Mouse (Mus musculus) left cerebral cortex, adult 2 months (tissue): ENCODE data around the gene Tma7. TPM values are rescaled to one million over a fixed set of nuclear protein-coding genes. Genes with fewer than 3 reads are reported as not detected.

ENCODE experiments used
- DNase-seq, 2 experiments: peaks; one replicate each; pipeline ENCODE4 v3.0.0; 2021 to 2022; ENCODE audit warnings: low spot score in 2 of 2, mixed read lengths in 1 of 2; ENCODE audit errors: extremely low spot score in 1 of 2
- H3K27ac ChIP-seq: fragments of 200-600 bp; 2 replicates; pipeline ENCODE4 v1.8.1; 2022
- H3K4me3 ChIP-seq: fragments of 200-600 bp; 2 replicates; pipeline ENCODE4 v1.8.1; 2022
- CTCF ChIP-seq: fragments of 200-600 bp; IDR thresholded peaks from 2 replicates; pipeline ENCODE4 v1.8.1; 2022; ENCODE audit warnings: antibody characterized with exemption, mild to moderate bottlenecking, moderate library complexity
- intact Hi-C: fragments of 180-260 bp; cut with DNase I; formaldehyde crosslinking; loops from one replicate; pipeline ENCODE4 v1.15.1; 2025
- total RNA-seq, 2 experiments: library from RNA; stranded (reverse); gene quantifications; 2 replicates each; pipeline ENCODE4 v1.2.3; 2021

Gene Tma7
- total RNA-seq, 2 experiments from 2014 or later = 312 to 332 TPM

DNA sequence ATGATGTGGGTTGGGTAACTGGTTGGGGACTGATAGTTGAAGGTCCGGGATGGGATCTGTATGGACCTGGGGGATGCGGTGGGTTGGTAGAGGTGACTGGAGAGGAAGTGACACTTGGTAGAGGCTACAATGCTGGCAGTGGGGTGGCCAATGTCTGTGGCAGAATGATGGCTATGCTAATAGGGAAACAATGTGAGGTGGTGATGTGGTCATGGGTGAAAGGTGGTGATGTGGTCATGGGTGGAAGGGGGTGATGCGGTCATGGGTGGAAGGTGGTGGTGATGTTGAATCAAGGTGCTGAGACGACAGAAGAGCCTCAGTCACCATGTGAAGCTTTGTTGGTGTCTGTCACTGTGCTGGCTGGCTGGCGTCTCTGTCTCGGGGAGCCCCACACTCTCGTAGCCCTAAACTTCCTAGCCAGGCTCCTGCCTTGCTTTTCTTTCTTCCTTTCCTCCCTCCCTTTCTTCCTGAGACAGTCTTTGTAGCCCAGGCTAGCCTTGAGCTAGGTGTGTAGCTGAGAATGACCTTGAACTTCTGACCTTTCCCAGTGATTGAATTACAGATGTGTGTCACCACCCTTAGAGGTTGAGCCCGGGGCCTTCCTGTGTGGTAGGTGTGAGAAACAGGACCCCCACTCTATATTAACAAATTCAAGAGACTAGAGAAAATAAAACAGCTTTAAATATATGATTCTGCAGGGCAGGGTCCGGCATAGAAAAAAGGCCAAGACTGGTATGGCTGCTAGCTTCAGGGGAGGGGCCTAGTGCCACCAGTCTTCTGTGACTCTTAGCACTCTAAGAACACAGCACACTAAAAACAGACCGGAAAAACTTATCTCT lies 30.5 kb downstream of the Tma7 start:
- Histone ChIP-seq H3K4me3 (no peak overlapping the region), H3K27ac (no peak overlapping the region)
- peak in 1 of 2 experiments; percentile 6 for DNase-seq
- intact Hi-C loops = no loop called here
- TF ChIP-seq CTCF = no peak

DNA sequence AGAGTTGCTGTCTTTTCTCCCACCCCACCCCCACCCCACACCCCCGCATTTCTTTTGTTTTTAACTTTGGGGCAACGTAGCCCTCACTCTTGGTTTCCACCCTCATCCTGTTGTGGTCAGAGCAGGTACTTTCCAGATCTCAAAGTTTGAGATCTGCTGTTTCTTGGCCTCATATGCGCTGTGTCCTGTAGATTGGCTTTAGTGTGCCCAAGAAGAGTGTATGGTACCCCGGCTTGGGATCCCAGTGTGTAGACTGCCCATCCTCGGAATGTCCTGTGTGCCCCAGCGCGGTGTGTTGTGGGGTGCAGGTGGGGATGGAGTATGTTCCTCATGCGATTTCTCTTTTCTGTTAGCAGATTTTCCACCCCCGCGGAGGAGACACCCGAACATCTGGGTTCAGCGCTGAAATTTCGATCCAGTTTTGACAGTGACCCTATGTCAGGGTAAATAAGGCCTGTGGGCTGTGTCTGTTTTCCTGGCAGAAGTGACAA lies 31.3 kb downstream of the Tma7 start:
- intact Hi-C loops = no loop called here
- H3K4me3 ChIP-seq = no peak overlapping the region
- peak in 1 of 2 experiments; percentile 6 for DNase-seq
- TF ChIP-seq CTCF = no peak
- H3K27ac ChIP-seq = no peak overlapping the region

DNA sequence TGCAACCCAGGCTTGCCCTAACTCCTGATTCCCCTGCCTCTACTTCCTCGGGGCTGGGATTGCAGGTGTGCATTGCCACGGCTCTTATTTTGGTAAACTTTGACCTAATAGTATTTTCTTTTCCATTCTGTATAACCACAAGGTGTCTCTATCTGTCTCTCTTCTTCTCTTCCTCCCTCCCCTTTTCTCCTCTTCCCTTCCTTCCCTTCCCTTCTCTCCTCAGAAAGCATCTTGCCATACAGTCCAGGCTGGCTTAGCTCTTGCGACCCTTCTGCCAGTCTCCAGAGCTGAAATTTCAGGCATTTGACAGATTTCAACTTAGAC lies 31.8 kb downstream of the Tma7 start:
- H3K27ac ChIP-seq = no peak overlapping the region
- TF ChIP-seq CTCF = no peak
- intact Hi-C loops = no loop called here

DNA sequence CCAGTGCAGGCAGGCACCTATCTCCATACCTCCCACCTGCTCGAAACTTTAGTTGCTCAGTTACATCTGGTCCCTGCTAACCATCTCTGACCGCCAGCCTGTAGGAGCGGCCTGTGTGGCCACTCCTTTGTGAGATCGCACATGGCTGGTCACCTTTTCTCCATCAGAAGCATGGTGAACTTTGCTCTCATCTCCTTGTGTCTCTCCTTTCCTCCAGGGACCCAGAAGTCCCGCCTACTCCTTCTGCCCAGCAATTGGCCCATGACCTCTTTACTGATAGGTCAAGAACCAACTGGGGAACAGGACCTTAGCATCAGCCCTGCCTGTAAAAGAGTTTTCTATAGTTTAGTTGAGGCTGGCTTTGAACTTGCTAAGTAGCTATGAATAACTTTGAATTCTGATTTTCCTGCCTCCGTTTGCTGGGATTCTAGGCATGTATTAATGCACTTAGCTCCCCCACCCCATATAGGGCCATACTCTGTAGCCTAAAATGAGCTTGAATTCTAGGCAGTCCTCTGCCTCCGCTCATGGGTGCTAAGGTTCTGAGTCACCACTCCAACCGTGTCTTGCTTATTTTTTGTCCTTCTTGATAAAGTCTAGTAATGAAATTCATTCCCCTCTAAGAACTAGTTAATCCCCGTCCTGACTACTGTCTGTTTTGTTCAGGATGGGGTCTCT lies 32.3 kb downstream of the Tma7 start:
- TF ChIP-seq CTCF = no peak
- intact Hi-C loops = no loop called here

More for the DNA sequence above, 31.8 kb downstream of the Tma7 start:
- no peak for DNase-seq
- H3K4me3 ChIP-seq = no peak overlapping the region

DNA sequence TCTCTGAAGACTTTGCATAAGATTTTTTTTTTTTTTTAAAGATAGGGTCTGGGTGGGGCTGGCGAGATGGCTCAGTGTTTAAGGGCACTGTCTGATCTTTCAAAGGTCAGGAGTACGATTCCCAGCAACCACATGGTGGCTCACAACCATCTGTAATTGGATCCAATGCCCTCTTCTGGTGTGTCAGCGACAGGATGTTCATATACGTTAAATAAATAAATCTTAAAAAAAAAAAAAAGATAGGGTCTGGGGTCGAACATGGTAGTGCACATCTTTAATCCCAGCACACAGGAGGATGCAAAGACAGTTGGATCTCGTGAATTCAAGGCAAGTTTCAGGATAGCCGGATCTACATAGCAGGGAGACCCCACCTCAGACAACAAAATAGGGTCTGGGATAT lies 33.1 kb downstream of the Tma7 start:
- DNase-seq = no peak
- no peak for TF ChIP-seq CTCF
- Histone ChIP-seq H3K4me3 (no peak overlapping the region), H3K27ac (no peak overlapping the region)
- intact Hi-C loops = no loop called here

More for the DNA sequence above, 32.3 kb downstream of the Tma7 start:
- peak in 1 of 2 experiments; percentile 8 for DNase-seq
- Histone ChIP-seq H3K4me3 (no peak overlapping the region), H3K27ac (no peak overlapping the region)

DNA sequence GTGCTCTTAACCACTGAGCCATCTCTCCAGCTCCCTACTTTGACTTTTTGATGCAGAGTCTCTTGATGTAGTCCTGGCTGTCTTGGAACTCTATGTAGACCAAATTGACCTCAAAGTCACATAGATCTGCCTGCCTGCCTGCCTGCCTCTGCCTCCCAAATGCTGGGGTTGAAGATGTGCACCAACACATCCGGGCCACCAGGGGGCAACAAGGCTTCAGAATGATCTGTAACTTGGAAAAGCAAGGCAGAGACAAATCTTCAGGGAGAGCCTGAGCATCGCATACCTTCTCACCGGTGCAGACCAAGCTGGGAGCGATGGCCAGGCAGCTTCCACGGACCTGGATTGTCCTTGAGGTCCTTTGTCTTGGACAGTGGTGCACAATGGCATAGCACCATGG lies 36.1 kb downstream of the Tma7 start:
- TF ChIP-seq CTCF = peak; percentile 67
- Histone ChIP-seq H3K27ac (no peak overlapping the region), H3K4me3 (no peak overlapping the region)
- peak in 1 of 2 experiments; percentile 35 for DNase-seq
- intact Hi-C loops = no loop called here

DNA sequence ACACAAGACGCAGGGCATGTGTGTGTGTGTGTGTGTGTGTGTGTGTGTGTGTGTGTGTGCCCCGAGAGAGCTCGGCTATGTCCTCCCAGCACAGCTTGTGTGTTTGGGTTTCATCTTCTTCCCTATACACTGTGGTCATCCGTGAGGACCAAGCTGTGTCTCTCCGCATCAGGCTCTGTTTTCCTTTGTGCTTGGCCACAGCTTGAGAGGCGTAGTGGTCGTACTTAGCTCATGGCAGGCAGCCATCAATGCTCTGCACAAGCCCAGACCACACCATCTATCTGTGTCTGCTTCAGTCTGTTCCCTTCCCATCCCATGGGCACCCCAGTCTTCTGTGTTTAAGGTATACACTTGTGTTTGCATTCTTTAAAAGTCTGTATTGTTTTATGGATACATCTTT lies 41.0 kb downstream of the Tma7 start:
- Histone ChIP-seq H3K27ac (no peak overlapping the region), H3K4me3 (no peak overlapping the region)
- DNase-seq = no peak
- no peak for TF ChIP-seq CTCF
- intact Hi-C loops = no loop called here

DNA sequence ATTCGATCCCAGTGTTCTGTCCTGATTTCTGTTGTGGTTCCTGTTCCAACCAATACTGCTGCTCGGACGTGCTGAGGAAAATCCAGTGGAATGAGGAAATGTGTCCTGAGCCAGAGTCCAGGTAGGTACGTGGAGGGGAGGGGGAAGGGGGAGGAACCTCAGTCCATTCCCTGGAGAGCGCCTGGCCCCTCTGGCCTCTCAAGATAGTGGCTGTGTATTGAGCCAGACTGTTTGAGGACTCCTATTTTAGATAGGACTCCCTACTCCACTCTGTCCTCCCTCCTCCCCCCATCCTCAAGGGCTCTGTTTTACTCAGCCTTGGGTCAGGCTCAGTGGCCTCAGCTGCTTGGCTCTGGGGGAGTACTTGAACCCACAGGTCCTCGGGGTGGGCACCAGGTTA lies 41.5 kb downstream of the Tma7 start:
- H3K4me3 ChIP-seq = no peak overlapping the region
- no peak for DNase-seq
- no peak for TF ChIP-seq CTCF
- H3K27ac ChIP-seq = no peak overlapping the region
- intact Hi-C loops = no loop called here

DNA sequence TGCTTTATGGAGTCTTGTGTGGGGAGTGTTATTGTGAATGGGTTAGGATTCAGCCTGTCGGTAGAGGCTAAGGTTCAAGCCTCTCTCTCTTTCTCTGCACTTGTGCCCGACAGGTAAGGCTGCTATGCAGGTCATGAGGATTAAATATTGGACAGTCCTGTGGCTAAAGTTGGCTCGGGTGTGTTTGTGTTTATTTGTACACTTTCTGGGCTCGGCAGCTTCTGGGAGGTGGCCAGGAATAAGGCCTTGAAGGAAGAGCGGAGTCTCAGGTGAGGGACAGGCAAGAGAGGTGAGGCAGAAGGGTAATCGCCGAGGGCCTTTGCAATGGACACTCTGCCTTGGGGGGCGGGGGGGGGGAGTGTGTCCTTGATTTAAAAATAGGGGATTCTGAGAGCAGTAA lies 42.2 kb downstream of the Tma7 start:
- Histone ChIP-seq H3K27ac (no peak overlapping the region), H3K4me3 (no peak overlapping the region)
- DNase-seq = no peak
- intact Hi-C loops = no loop called here
- no peak for TF ChIP-seq CTCF

DNA sequence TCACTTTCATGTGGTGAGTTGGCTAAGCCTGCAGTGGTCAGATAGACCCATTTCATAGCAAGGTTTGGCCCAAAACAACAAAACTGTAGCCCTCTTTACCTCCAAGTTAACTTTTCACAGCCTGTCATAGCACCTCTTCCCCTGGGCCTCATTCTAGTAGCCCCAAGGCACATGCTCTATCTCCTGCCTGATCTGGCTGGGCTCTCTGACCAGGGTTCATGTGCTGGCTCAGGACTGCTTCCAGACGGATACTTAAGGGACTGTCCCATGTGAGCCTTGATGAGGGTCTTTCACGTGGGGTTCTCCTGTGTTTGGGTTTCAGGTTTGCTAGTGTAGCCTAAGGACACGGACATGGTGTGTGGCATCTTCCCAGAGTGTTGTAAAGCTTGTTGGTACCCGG lies 42.7 kb downstream of the Tma7 start:
- no peak overlapping the region for H3K27ac ChIP-seq
- intact Hi-C loops = no loop called here
- no peak for TF ChIP-seq CTCF
- H3K4me3 ChIP-seq = no peak overlapping the region
- DNase-seq = no peak

DNA sequence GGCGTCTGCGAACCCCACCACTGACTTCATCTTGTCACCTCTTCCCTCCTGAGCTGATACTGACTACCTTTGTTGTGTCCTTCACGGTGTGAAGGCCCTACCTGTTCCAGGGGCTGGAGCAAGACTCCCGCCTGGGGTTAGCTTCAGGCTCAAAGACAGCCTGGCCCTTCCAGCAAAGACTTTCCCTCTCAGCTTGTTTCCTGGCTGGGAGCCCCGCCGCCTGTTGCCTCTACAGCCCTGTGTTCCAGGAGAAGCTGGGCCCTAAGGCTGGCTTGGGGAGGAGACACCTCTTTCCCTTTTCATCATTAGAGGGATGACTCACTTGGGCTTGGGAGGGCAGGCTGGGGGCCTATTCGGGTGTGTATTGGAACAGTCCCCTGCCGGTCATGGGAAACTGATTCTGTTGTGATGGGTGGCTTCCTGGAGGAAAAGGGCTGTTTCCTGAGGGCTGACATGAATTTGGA lies 43.5 kb downstream of the Tma7 start:
- TF ChIP-seq CTCF = no peak
- H3K27ac ChIP-seq = peak overlapping the region; percentile 84
- DNase-seq = no peak
- intact Hi-C loops = no loop called here
- peak overlapping the region; percentile 58 for H3K4me3 ChIP-seq

DNA sequence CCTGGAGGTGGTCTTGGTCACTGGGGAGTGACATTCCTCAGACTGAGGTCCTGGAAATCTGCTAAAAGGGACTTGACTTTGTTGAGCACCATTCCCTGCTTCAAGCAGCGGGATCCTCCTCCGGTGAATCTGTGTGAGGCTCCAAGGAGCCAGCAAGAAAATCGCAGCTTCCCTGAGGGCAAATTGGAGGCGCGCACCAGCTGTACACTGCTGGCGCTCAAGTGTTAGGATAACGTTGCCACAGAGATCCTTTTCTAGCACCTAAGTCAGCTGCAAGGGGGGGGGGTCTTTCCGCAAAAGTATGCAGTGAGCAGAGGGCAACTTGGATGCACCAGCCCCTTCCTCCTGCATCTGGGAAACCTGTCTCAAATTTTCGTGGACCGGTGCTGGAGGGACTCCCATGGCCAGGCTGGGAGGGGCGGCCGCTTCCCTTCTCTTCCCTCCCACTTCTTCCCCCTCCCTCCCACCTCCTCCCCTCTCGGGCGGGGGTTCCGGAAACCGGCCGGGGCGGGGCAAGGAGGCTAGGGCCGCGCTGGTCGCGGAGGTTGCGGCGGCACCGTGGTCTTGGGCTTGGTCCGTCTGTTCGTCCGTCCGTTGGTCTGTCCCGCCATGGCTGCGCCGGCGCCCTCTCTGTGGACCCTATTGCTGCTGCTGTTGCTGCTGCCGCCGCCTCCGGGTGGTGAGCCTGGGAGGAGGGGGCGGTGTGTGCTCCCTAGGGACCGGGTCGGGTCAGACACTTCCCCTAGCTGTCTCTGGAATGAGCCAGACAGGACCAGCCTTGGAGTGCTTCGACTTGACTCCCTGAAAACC lies 44.1 kb downstream of the Tma7 start, which contains the start of gene Shisa5:
Gene Shisa5 (plus strand): TSS at position 480 of the 810 bp plus-strand sequence.
- no peak for TF ChIP-seq CTCF
- Histone ChIP-seq H3K4me3 (peak within 1 kb of the TSS; percentile 58), H3K27ac (peak within 1 kb of the TSS; percentile 84)
- DNase-seq = no peak
- intact Hi-C loops = no loop called here
